Mouse (Mus musculus): ENCODE measurements around the gene Mt3.
"Not testable (repeated sequence)": the region's sequence is repeated elsewhere in the genome, so short reads cannot be mapped to it uniquely, and the experiment has no call there.

- not testable (repeated sequence) for TF ChIP-seq CTCF (IDR thresholded peaks at IDR 0.05); POLR2A (IDR thresholded peaks at IDR 0.05; ENCODE audit: insufficient read depth, low read depth, low read length); EP300 (IDR thresholded peaks at IDR 0.05; ENCODE audit: insufficient read depth, low read depth, low read length)
These were observed 17.8 kb upstream of the Mt3 start for GRCm38 (mm10) chr8:94134601-94135000.
